Mouse (Mus musculus): ENCODE data around the gene Nr1h5. TPM values are rescaled to one million over a fixed set of nuclear protein-coding genes. Genes with fewer than 3 reads are reported as not detected.

The Nr1h5 gene
- polyA plus RNA-seq, 1 experiment from 2014 or later, result not detected

DNA sequence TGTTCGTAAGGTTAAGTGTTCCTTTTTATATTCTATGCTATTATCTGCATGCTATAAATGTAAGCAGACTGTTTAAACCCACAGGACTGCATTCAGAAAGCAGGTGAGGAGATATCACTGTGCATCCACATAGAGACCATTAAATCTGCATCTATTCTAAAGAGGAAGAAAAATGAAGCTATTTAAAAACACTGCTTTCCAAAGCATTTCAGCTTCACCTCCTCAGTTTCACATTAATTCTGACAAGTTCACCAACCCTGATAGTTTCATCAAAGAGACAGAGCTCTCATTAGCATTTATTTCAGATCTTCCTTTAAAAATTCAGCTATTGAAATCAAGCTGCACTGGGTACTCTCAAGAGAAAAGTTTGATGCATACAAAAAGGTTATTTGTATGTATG lies 25.8 kb downstream of the Nr1h5 start:
- 91% methylated on average over 1 of the region's 1 CpGs for WGBS
- no peaks in the 10 kb centered on the region for H3K4me1 ChIP-seq (replicated peaks; ENCODE audit: control insufficient read depth, insufficient read depth)
- H3K4me2 ChIP-seq (replicated peaks; ENCODE audit: low read depth), result no peak overlapping the region
- no peak overlapping the region for H3K27ac ChIP-seq (replicated peaks)
- DNase-seq (ENCODE audit: low spot score) (no peak), ATAC-seq (ENCODE audit: low FRiP score, low TSS enrichment) (no peak)
- H3K4me3 ChIP-seq (ENCODE audit: low read depth, low read length), result no peak overlapping the region
- TF ChIP-seq CTCF (IDR thresholded peaks at IDR 0.05; ENCODE audit: low read depth) (no peak), EP300 (optimal IDR thresholded peaks at IDR 0.05) (no peak)
- no peaks in the 10 kb centered on the region for H3K36me3 ChIP-seq (ENCODE audit: control insufficient read depth, insufficient read depth, low read length)
- no peaks in the 10 kb centered on the region for H3K27me3 ChIP-seq (ENCODE audit: control insufficient read depth, insufficient read depth, low read length)
- no peak overlapping the region for H3K9ac ChIP-seq (ENCODE audit: low read length)
- H3K9me3 ChIP-seq (ENCODE audit: control insufficient read depth, low read length), result no peaks in the 10 kb centered on the region

- Histone ChIP-seq H3K4me1 (replicated peaks; ENCODE audit: control insufficient read depth, insufficient read depth) (no peaks in the 10 kb centered on the region), H3K27me3 (ENCODE audit: control insufficient read depth, insufficient read depth, low read length) (no peaks in the 10 kb centered on the region), H3K27ac (replicated peaks) (no peak within 1 kb of the TSS), H3K9ac (ENCODE audit: low read length) (no peak within 1 kb of the TSS), H3K4me3 (ENCODE audit: low read depth, low read length) (no peak within 1 kb of the TSS), H3K4me2 (replicated peaks; ENCODE audit: low read depth) (no peak within 1 kb of the TSS), H3K36me3 (ENCODE audit: control insufficient read depth, insufficient read depth, low read length) (no peaks in the 10 kb centered on the region), H3K9me3 (ENCODE audit: control insufficient read depth, low read length) (no peaks in the 10 kb centered on the region)
- 93% methylated on average over 78 of the region's 78 CpGs for WGBS
- DNase-seq (ENCODE audit: low spot score) (no peak), ATAC-seq (ENCODE audit: low FRiP score, low TSS enrichment) (no peak)
- TF ChIP-seq CTCF (IDR thresholded peaks at IDR 0.05; ENCODE audit: low read depth) (no peak), EP300 (optimal IDR thresholded peaks at IDR 0.05) (no peak)
Observed at GRCm38 (mm10) chr3:102935451-102936354, 28.2 kb downstream of the Nr1h5 start, which contains the start of gene Sycp1. Gene Sycp1 (minus strand): TSS chr3:102936100.

GRCm38 (mm10) chr3:102899136-102899535 lies 64.8 kb downstream of the Nr1h5 start:
- 93% methylated on average over 1 of the region's 1 CpGs for WGBS
- H3K36me3 ChIP-seq (ENCODE audit: control insufficient read depth, insufficient read depth, low read length), result no peaks in the 10 kb centered on the region
- TF ChIP-seq CTCF (IDR thresholded peaks at IDR 0.05; ENCODE audit: low read depth), result no peak
- DNase-seq (ENCODE audit: low spot score) (no peak), ATAC-seq (ENCODE audit: low FRiP score, low TSS enrichment) (no peak)
- H3K4me3 ChIP-seq (ENCODE audit: low read depth, low read length), result no peak overlapping the region
- H3K27ac ChIP-seq (replicated peaks), result no peak overlapping the region
- H3K9ac ChIP-seq (ENCODE audit: low read length), result no peak overlapping the region
- no peak overlapping the region for H3K4me2 ChIP-seq (replicated peaks; ENCODE audit: low read depth)
- no peaks in the 10 kb centered on the region for H3K27me3 ChIP-seq (ENCODE audit: control insufficient read depth, insufficient read depth, low read length)
- no peaks in the 10 kb centered on the region for H3K9me3 ChIP-seq (ENCODE audit: control insufficient read depth, low read length)
- H3K4me1 ChIP-seq (replicated peaks; ENCODE audit: control insufficient read depth, insufficient read depth), result no peaks in the 10 kb centered on the region

Other genes starting within 250 kb of the Nr1h5 start
- gene Tspan2, start 229.6 kb downstream of the Nr1h5 start, polyA plus RNA-seq (2015; fragmentation: Nextera tagmentation; extraction: Ambion mirVana), result 20.7 and 21.3 TPM in 2 replicates
- 0.15 and 0.30 TPM in 2 replicates for gene Tshb, start 181.4 kb downstream of the Nr1h5 start, polyA plus RNA-seq (2015; fragmentation: Nextera tagmentation; extraction: Ambion mirVana)
- gene Sycp1, start 28.0 kb downstream of the Nr1h5 start, polyA plus RNA-seq (2015; fragmentation: Nextera tagmentation; extraction: Ambion mirVana), result not detected in 2 replicates
- gene Sike1, start 31.6 kb upstream of the Nr1h5 start, polyA plus RNA-seq (2015; fragmentation: Nextera tagmentation; extraction: Ambion mirVana), result 45.2 and 49.6 TPM in 2 replicates
- gene Csde1, start 56.3 kb upstream of the Nr1h5 start, polyA plus RNA-seq (2015; fragmentation: Nextera tagmentation; extraction: Ambion mirVana), result 142 and 148 TPM in 2 replicates
- 47.6 and 47.9 TPM in 2 replicates for gene Nras, start 94.2 kb upstream of the Nr1h5 start, polyA plus RNA-seq (2015; fragmentation: Nextera tagmentation; extraction: Ambion mirVana)
- gene Ampd1, start 109.9 kb upstream of the Nr1h5 start, polyA plus RNA-seq (2015; fragmentation: Nextera tagmentation; extraction: Ambion mirVana), result 0.19 and 0.28 TPM in 2 replicates
- gene Dennd2c, start 138.5 kb upstream of the Nr1h5 start, polyA plus RNA-seq (2015; fragmentation: Nextera tagmentation; extraction: Ambion mirVana), result 5.6 and 6.8 TPM in 2 replicates
- 104 and 109 TPM in 2 replicates for gene Bcas2, start 207.5 kb upstream of the Nr1h5 start, polyA plus RNA-seq (2015; fragmentation: Nextera tagmentation; extraction: Ambion mirVana)

Data from stomach, postnatal 0 days (tissue).